Mouse (Mus musculus): ENCODE data around the gene Mrps26.

DNA sequence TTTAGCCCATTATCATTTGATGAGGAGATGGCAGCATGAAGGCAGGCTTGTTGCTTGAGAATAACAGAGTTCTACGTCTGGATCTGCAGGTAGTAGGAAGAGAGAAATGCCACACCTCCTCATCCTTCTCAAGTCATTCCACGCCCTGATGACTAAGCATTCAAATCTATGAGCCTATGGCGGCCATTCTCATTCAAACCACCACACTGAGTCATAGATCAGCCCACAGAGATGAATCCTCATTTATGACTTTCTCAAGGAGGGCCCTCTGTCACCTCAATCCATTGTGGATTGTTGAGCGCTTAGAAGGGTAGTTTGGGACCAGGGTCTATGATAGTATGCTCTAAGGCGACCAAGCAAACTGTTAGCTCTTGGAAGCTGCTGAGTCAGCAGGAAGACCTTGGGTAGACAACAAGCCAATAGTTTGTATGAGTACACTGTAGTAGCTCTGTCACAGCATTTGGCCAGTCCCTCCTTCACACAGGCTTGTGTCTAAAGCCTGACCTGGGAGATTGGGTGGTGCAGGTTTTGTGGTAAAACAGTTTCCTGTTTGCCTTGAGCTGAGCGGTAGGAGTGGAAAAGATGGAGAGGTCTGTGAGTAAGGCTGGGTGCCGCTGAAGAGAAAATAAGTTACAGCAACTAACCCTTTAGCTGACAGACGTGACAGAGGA lies 24.5 kb upstream of the Mrps26 start:
- TF ChIP-seq MAFK (IDR thresholded peaks at IDR 0.05; ENCODE audit: insufficient read depth, low read depth, low read length) (peak; percentile 88), ZNF384 (IDR thresholded peaks at IDR 0.05; ENCODE audit: low read depth, low read length) (no peak), CHD2 (IDR thresholded peaks at IDR 0.05; ENCODE audit: low read depth, low read length) (no peak), HCFC1 (IDR thresholded peaks at IDR 0.05; ENCODE audit: borderline replicate concordance, insufficient read depth, low read length) (no peak)

Data from ES-E14 (cell line).